Mouse (Mus musculus): ENCODE measurements at regions not wholly inside any gene's neighbourhood (a gene's known extent, or its start where the extent isn't known, plus 50 kb on each side); places are given as distances from the start of the nearest gene placed in this dataset.

DNA sequence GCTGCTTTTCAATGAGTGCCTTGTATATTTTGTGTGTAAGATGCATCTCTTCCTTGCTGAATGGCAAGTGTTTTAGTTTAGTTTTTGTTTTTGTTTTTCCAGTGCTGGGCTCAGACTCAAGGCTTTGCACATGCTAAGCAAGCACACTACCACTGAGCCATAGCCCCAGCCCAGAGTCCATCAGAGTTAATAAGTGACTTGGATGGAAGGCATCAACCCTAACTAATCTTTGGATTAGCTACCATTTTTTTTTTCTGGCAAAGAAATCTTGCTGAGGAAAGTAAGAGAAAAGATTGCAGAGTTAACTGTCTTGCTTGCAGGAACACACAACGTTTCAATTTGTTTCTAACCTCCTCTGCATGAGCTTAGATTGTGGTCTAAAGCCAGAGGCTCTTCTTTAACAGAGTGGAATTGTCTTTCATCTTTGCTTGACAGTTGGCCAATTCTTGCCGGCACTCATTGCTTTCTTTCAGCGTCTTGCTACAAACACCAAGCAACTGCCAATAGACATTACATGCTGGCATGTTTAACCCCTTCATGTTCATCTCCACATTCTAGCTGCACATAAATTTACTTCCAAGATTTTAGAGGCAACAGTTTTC, 52.2 kb upstream of the 4930522H14Rik start:
- TF ChIP-seq CTCF (IDR thresholded peaks at IDR 0.05; ENCODE audit: borderline replicate concordance, extremely low read depth, insufficient read depth, insufficient read length), result no peak
- TF ChIP-seq POLR2A (IDR thresholded peaks at IDR 0.05; ENCODE audit: borderline replicate concordance, extremely low read depth, insufficient read depth, insufficient read length, poor library complexity, severe bottlenecking), result no peak
